Mouse (Mus musculus) midbrain, embryonic 14.5 days (tissue): ENCODE results near the gene 4933428G20Rik. TPM values are rescaled to one million over a fixed set of nuclear protein-coding genes. Genes with fewer than 3 reads are reported as not detected.

Experiments
- ATAC-seq: fragments of 200-750 bp; cut with Nextera tagmentation; 2 replicates; pipeline ENCODE4 v1.8.0; 2017; ENCODE audit warnings: moderate number of reproducible peaks, moderate library complexity; ENCODE audit not compliant: low FRiP score, low TSS enrichment
- DNase-seq: peaks from one replicate; pipeline ENCODE4 v3.0.0-alpha.2; 2015
- H3K27ac ChIP-seq: fragments of 300-500 bp; sonication (generic); replicated peaks from 2 replicates; pipeline ENCODE4 v1.5.1; 2014; ENCODE audit warnings: mild to moderate bottlenecking, low read depth, low read length, moderate library complexity
- H3K27me3 ChIP-seq: fragments of 300-500 bp; sonication (generic); 2 replicates; pipeline ENCODE4 v1.6.1; 2014; ENCODE audit warnings: low read length, control low read depth, mixed read lengths; ENCODE audit not compliant: control insufficient read depth, insufficient read depth
- H3K36me3 ChIP-seq: fragments of 300-500 bp; sonication (generic); 2 replicates; pipeline ENCODE4 v1.6.1; 2014; ENCODE audit warnings: low read length, control low read depth; ENCODE audit not compliant: control insufficient read depth, insufficient read depth
- H3K4me1 ChIP-seq: fragments of 300-500 bp; sonication (generic); 2 replicates; pipeline ENCODE4 v1.6.1; 2014; ENCODE audit warnings: mild to moderate bottlenecking, antibody characterized with exemption, low read length, control low read depth; ENCODE audit not compliant: control insufficient read depth, insufficient read depth
- H3K4me2 ChIP-seq: fragments of 300-500 bp; sonication (generic); 2 replicates; pipeline ENCODE4 v1.6.1; 2014; ENCODE audit warnings: mild to moderate bottlenecking, low read length, moderate library complexity
- H3K4me3 ChIP-seq: fragments of 300-500 bp; sonication (generic); replicated peaks from 2 replicates; pipeline ENCODE4 v1.5.1; 2014; ENCODE audit warnings: low read depth, low read length
- H3K9ac ChIP-seq: fragments of 300-500 bp; sonication (generic); replicated peaks from 2 replicates; pipeline ENCODE4 v1.6.1; 2014; ENCODE audit warnings: mild to moderate bottlenecking, low read length, moderate library complexity
- H3K9me3 ChIP-seq: fragments of 300-500 bp; sonication (generic); 2 replicates; pipeline ENCODE4 v1.6.1; 2016; ENCODE audit warnings: low read length, control low read depth, mixed read lengths; ENCODE audit not compliant: control insufficient read depth
- WGBS: fragments of 180-500 bp; shearing (Covaris S2); extraction: QIAGEN DNeasy Blood & Tissue Kit; methylation state at CpG from one replicate; pipeline ENCODE4 v1.1.7; 2014; 5-methylcytosine and 5-hydroxymethylcytosine counted together
- polyA plus RNA-seq: library from polyadenylated mRNA; unstranded; fragments of >200 nt; fragmentation: Nextera tagmentation; extraction: Ambion mirVana; gene quantifications from 2 replicates; pipeline ENCODE4 v1.2.1, GENCODE M21; 2014

Gene 4933428G20Rik
- polyA plus RNA-seq, 1 experiment from 2014 or later = not detected

DNA sequence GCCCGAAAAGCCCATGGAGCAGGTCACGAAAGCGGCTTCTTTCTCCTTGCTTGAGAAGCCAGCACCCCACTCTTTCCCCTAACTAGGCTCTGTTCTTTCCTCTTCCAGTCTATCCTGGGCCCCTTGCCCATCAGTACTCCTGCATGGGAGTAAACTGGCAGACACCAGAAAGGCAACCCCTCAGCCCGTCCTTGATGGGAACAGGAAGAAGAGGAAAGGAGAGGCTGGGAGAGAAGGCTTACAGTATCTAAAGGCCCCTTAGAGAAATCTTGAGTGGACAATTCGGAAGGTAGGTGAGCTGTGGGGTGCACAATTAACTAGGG is 35.1 kb upstream of the 4933428G20Rik start:
- Histone ChIP-seq H3K27ac (no peak overlapping the region), H3K9me3 (no peaks in the 10 kb centered on the region), H3K9ac (no peak overlapping the region), H3K27me3 (peaks cover 55% of the 10 kb centered on the region), H3K4me3 (no peak overlapping the region), H3K4me2 (no peak overlapping the region), H3K36me3 (peaks cover 45% of the 10 kb centered on the region), H3K4me1 (peaks cover 25% of the 10 kb centered on the region)
- no peak for DNase-seq
- no peak for ATAC-seq
- 35% methylated on average over 5 of the region's 5 CpGs for WGBS

DNA sequence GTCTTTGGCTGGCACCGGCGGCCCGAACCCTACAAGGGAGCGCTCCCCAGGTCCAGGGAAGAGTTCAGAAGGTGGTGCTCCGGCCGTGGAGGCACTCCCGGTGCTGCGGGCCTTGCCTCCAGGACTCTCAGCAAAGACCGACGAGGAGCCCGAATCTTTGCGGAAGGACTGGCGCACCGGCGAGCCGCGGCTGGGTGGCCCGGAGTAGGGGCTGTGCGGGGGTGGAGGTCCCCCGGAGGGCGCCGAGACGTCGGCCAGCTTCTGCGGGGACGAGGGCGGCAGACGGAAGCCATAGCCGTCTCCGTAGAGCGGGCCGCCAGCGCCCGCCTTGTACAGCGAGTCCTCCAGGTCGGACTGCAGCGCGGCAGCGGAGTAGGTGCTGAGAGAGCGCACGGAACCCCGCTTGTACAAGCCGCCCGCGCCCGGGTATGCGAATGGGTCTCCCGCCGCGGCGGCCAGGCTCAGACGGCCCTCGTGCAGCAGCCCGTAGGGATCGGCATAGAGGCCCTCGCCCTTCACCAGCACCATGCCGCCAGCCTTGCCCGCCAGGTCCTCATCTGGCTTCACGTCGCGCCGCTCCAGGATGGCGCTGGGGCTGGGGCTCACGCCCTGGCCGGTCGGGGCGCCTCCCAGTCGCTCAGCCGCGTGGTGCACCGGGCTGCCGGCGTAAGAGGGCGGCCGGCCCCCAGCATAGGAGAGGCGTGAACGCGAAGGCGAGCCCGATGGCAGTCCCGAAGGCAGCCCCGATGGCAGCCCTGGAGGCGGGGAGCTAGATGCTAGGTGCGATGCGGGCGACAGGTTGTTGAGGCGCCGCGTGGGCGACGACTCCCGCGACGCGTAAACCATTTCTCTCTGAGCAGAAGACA is 34.5 kb upstream of the 4933428G20Rik start:
- DNase-seq (peak; percentile 63), ATAC-seq (no peak)
- Histone ChIP-seq H3K4me3 (peak overlapping the region; percentile 2; the same call in 1 of the 2 replicates), H3K27ac (no peak overlapping the region), H3K4me1 (peaks cover 24% of the 10 kb centered on the region), H3K9ac (no peak overlapping the region; the same call in 1 of the 2 replicates), H3K27me3 (peaks cover 55% of the 10 kb centered on the region), H3K4me2 (peak overlapping the region; percentile 25; the same call in 1 of the 2 replicates), H3K36me3 (peaks cover 48% of the 10 kb centered on the region), H3K9me3 (no peaks in the 10 kb centered on the region)
- WGBS = 9% methylated on average over 94 of the region's 95 CpGs

GRCm38 (mm10) chr11:97533653-97534052 is 33.5 kb upstream of the 4933428G20Rik start:
- H3K27ac ChIP-seq = no peak overlapping the region
- WGBS = 35% methylated on average over 7 of the region's 7 CpGs
- ATAC-seq (no peak), DNase-seq (no peak)
- H3K9me3 ChIP-seq = no peaks in the 10 kb centered on the region
- peaks cover 54% of the 10 kb centered on the region for H3K36me3 ChIP-seq
- H3K4me3 ChIP-seq = no peak overlapping the region
- peaks cover 24% of the 10 kb centered on the region for H3K4me1 ChIP-seq
- no peak overlapping the region for H3K4me2 ChIP-seq
- H3K27me3 ChIP-seq = peaks cover 55% of the 10 kb centered on the region
- H3K9ac ChIP-seq = no peak overlapping the region

GRCm38 (mm10) chr11:97532950-97533582 is 32.9 kb upstream of the 4933428G20Rik start:
- peaks cover 24% of the 10 kb centered on the region for H3K4me1 ChIP-seq
- H3K9ac ChIP-seq = no peak overlapping the region
- no peak overlapping the region for H3K27ac ChIP-seq
- no peak overlapping the region for H3K4me3 ChIP-seq
- DNase-seq (no peak), ATAC-seq (0 out of 2 replicates have a peak, but pooled peaks have one; percentile 12)
- 9% methylated on average over 20 of the region's 20 CpGs for WGBS
- peaks cover 60% of the 10 kb centered on the region for H3K36me3 ChIP-seq
- peak overlapping the region; percentile 28 for H3K4me2 ChIP-seq
- H3K27me3 ChIP-seq = peaks cover 55% of the 10 kb centered on the region
- no peaks in the 10 kb centered on the region for H3K9me3 ChIP-seq

- no peak overlapping the region for H3K4me3 ChIP-seq
- H3K27me3 ChIP-seq = peaks cover 48% of the 10 kb centered on the region
- no peak overlapping the region for H3K27ac ChIP-seq
- WGBS = 28% methylated on average over 8 of the region's 8 CpGs
- ATAC-seq (no peak), DNase-seq (no peak)
- no peaks in the 10 kb centered on the region for H3K9me3 ChIP-seq
- H3K4me1 ChIP-seq = peaks cover 17% of the 10 kb centered on the region
- peaks cover 65% of the 10 kb centered on the region for H3K36me3 ChIP-seq
- H3K4me2 ChIP-seq = peak overlapping the region; percentile 57; the same call in 1 of the 2 replicates
- no peak overlapping the region for H3K9ac ChIP-seq
Measured at GRCm38 (mm10) chr11:97532354-97532753, 32.2 kb upstream of the 4933428G20Rik start.

GRCm38 (mm10) chr11:97531381-97532260 is 31.5 kb upstream of the 4933428G20Rik start:
- DNase-seq (peak; percentile 97), ATAC-seq (peak; percentile 70)
- WGBS = 8% methylated on average over 46 of the region's 46 CpGs
- H3K4me2 ChIP-seq = peak overlapping the region; percentile 57
- peak overlapping the region; percentile 16 for H3K4me3 ChIP-seq
- H3K9ac ChIP-seq = 0 out of 2 replicates have a peak overlapping the region, but pooled peaks have one; percentile 29
- peaks cover 68% of the 10 kb centered on the region for H3K36me3 ChIP-seq
- peaks cover 11% of the 10 kb centered on the region; the same call in 1 of the 2 replicates for H3K4me1 ChIP-seq
- H3K27ac ChIP-seq = peak overlapping the region; percentile 41; the same call in 1 of the 2 replicates
- H3K9me3 ChIP-seq = no peaks in the 10 kb centered on the region
- peaks cover 42% of the 10 kb centered on the region for H3K27me3 ChIP-seq

- Histone ChIP-seq H3K36me3 (peaks cover 68% of the 10 kb centered on the region), H3K4me1 (peaks cover 11% of the 10 kb centered on the region; the same call in 1 of the 2 replicates), H3K4me2 (no peak overlapping the region), H3K9ac (peak overlapping the region; percentile 27; the same call in 1 of the 2 replicates), H3K27me3 (peaks cover 36% of the 10 kb centered on the region), H3K4me3 (no peak overlapping the region), H3K27ac (no peak overlapping the region), H3K9me3 (no peaks in the 10 kb centered on the region)
- DNase-seq (no peak), ATAC-seq (no peak)
- WGBS = 61% methylated on average over 5 of the region's 5 CpGs
Measured at GRCm38 (mm10) chr11:97530961-97531360, 30.8 kb upstream of the 4933428G20Rik start.

GRCm38 (mm10) chr11:97530069-97530468 is 29.9 kb upstream of the 4933428G20Rik start:
- peaks cover 11% of the 10 kb centered on the region; the same call in 1 of the 2 replicates for H3K4me1 ChIP-seq

More at GRCm38 (mm10) chr11:97530069-97530468, 29.9 kb upstream of the 4933428G20Rik start:
- no peak overlapping the region for H3K27ac ChIP-seq
- ATAC-seq = no peak
- H3K9me3 ChIP-seq = no peaks in the 10 kb centered on the region
- 91% methylated on average over 6 of the region's 6 CpGs for WGBS
- no peak overlapping the region for H3K4me3 ChIP-seq
- no peak overlapping the region for H3K9ac ChIP-seq
- no peak overlapping the region for H3K4me2 ChIP-seq
- DNase-seq = no peak
- H3K36me3 ChIP-seq = peaks cover 70% of the 10 kb centered on the region
- H3K27me3 ChIP-seq = peaks cover 28% of the 10 kb centered on the region
